Mouse (Mus musculus) c-Kit-positive CD71-negative TER-119-negative erythroid progenitor cells, embryonic 14.5 days (primary cell): ENCODE data around the gene Arfip2.

Experiments used
- DNase-seq: peaks from one replicate; pipeline ENCODE4 v3.0.0-alpha.2; 2013; ENCODE audit warnings: low read depth

The Arfip2 gene

GRCm38 (mm10) chr7:105614400-105614799, 25.8 kb downstream of the Arfip2 start:
- no peak for DNase-seq

DNA sequence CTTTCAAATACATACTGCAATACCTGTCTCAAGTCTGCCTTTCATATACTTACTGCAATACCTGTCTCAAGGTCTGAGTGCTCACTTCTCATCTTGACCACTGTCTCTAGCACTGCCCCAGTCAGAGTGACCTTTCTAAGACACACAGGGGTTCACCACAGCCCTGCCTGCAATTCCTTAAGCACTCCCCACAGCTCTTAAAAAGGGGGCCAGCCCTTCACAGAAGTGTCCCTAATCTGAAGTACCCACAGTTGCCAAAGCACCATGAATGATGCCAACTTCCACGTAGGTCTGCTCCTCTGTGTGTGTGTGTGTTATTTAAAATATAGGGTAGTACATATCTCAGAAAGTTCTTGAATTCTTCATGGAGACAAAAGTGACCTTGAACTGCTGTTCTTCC, 28.4 kb downstream of the Arfip2 start:
- DNase-seq, result no peak

DNA sequence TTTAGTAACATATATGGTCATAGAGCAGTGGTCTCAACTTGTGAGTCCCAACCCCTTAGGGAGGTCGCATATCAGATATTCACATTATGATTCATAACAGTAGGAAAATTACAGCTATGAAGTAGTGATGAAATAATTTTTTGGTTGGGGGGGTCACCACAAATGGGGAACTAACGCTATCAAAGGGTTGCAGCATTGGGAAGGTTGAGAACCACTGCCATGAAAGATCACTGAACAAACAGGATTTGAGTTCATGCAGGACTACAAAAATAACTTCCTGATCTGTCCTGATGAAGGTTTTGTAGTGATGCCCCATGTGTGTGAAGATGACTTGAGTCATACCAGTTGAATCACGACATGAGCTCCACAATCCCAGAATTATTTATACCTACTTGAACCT, 31.7 kb downstream of the Arfip2 start:
- DNase-seq, result no peak

DNA sequence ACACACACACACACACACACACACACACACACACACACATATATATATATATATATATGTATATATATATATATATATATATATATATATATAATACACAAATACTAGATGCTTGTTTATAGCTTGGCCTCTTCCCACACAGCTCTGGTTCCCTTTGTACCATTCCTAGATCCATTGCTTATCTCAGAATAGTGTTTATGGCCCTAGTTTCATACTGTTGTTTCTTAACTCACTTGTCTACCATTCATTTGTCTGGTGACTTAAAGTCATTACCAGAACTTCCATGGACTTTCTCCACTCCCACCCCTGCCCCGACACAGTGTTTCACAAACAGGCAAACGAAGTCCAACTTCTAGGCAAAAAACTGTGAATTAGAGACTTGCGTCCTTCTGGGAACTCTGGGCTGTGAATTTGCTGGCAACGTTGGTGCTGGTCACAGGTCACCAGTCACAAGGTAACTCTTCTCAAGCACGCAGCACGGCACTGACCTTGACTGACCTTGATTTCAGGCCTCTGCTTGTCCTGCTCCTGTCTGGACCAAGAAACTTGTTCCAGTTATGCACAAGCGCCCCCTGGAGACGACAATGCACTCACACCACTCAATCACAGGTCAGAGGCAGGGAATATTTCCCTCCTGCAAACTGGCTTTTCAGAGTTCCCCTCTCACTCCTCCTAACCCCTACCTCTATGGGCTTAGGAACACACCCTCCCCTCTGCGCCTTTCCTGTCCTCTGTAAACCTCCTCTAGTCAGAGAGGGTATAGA, 37.2 kb downstream of the Arfip2 start:
- DNase-seq, result no peak

DNA sequence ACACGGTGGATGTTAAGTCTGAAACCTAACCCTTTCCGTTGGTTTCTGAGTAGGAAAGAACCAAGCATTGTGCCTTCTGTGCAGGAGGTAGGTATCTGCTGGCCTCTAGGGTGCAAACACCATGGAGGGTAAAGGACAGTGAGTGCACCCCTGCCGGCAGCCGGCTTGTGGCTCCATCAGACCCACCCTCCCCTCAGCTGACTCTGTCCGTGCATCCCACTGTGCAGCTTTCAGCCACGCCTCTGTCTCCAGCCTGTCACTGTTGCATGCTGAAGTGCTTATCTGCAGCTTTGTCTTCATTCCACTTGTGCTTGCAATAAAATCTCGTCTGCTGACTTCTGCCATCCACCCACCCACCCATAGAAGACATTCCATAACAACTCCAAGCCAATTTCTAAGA, 50.1 kb downstream of the Arfip2 start:
- DNase-seq, result no peak

GRCm38 (mm10) chr7:105588325-105588912, 51.8 kb downstream of the Arfip2 start:
- DNase-seq, result no peak
